Mouse (Mus musculus): Measurements from ENCODE around the gene Abcc4.

DNA sequence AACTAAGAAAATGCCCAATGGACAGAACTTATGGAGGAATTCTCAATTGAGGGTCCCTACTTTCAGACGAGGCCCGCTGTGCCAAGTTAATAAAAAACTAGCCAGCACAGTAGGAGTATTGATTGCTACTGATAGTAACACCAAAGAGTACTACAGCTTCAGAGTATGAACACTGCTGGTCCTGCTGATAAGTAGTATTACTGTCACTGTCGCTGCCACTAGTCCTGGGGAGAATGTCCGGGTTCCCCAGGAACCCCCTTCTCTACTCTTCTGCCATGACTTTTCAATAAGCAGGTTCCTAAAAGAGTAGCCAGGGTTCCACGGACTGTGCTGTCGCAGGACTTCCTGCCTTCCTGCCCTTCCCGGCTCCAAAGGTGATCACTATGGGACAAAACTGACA, 41.4 kb downstream of the Abcc4 start:
- TF ChIP-seq ZNF384 (IDR thresholded peaks at IDR 0.05; ENCODE audit: low read depth, low read length) (no peak), CHD2 (IDR thresholded peaks at IDR 0.05; ENCODE audit: low read length) (no peak), CTCF (conservative IDR thresholded peaks at IDR 0.05 in 1 of 2, IDR thresholded peaks at IDR 0.05 in 1 of 2; ENCODE audit: low read depth in 2 of 2, low read length in 2 of 2) (no peak)
